Mouse (Mus musculus): Measurements from ENCODE around the gene Sh3tc1.

Gene Sh3tc1

GRCm38 (mm10) chr5:35722654-35723053 lies 17.1 kb downstream of the Sh3tc1 start:
- DNase-seq (ENCODE audit: extremely low spot score, low read depth, low spot score) = no peak

- no peak for DNase-seq (ENCODE audit: extremely low spot score, low read depth, low spot score)
Measured at GRCm38 (mm10) chr5:35721933-35722332, 17.9 kb downstream of the Sh3tc1 start.

GRCm38 (mm10) chr5:35719880-35720279 lies 19.9 kb downstream of the Sh3tc1 start:
- no peak for DNase-seq (ENCODE audit: extremely low spot score, low read depth, low spot score)

- no peak for DNase-seq (ENCODE audit: extremely low spot score, low read depth, low spot score)
Measured at GRCm38 (mm10) chr5:35719343-35719742, 20.4 kb downstream of the Sh3tc1 start.

- no peak for DNase-seq (ENCODE audit: extremely low spot score, low read depth, low spot score)
Measured at GRCm38 (mm10) chr5:35718817-35719216, 21.0 kb downstream of the Sh3tc1 start.

- no peak for DNase-seq (ENCODE audit: extremely low spot score, low read depth, low spot score)
Measured at GRCm38 (mm10) chr5:35717946-35718345, 21.8 kb downstream of the Sh3tc1 start.

GRCm38 (mm10) chr5:35717455-35717854 lies 22.3 kb downstream of the Sh3tc1 start:
- no peak for DNase-seq (ENCODE audit: extremely low spot score, low read depth, low spot score)

GRCm38 (mm10) chr5:35713649-35714354 lies 26.0 kb downstream of the Sh3tc1 start:
- DNase-seq (ENCODE audit: extremely low spot score, low read depth, low spot score) = peak; percentile 67

GRCm38 (mm10) chr5:35712517-35712916 lies 27.3 kb downstream of the Sh3tc1 start:
- no peak for DNase-seq (ENCODE audit: extremely low spot score, low read depth, low spot score)

- no peak for DNase-seq (ENCODE audit: extremely low spot score, low read depth, low spot score)
Measured at GRCm38 (mm10) chr5:35710931-35711330, 28.9 kb downstream of the Sh3tc1 start.

GRCm38 (mm10) chr5:35710481-35710880 lies 29.3 kb downstream of the Sh3tc1 start:
- no peak for DNase-seq (ENCODE audit: extremely low spot score, low read depth, low spot score)

GRCm38 (mm10) chr5:35705411-35705810 lies 34.4 kb downstream of the Sh3tc1 start:
- DNase-seq (ENCODE audit: extremely low spot score, low read depth, low spot score) = no peak

GRCm38 (mm10) chr5:35703814-35704213 lies 36.0 kb downstream of the Sh3tc1 start:
- DNase-seq (ENCODE audit: extremely low spot score, low read depth, low spot score) = no peak

GRCm38 (mm10) chr5:35703183-35703582 lies 36.6 kb downstream of the Sh3tc1 start:
- DNase-seq (ENCODE audit: extremely low spot score, low read depth, low spot score) = no peak

GRCm38 (mm10) chr5:35702582-35703140 lies 37.1 kb downstream of the Sh3tc1 start:
- no peak for DNase-seq (ENCODE audit: extremely low spot score, low read depth, low spot score)

- peak; percentile 30 for DNase-seq (ENCODE audit: extremely low spot score, low read depth, low spot score)
Measured at GRCm38 (mm10) chr5:35701042-35701441, 38.7 kb downstream of the Sh3tc1 start.

- DNase-seq (ENCODE audit: extremely low spot score, low read depth, low spot score) = no peak
Measured at GRCm38 (mm10) chr5:35695815-35696214, 44.0 kb downstream of the Sh3tc1 start.

GRCm38 (mm10) chr5:35693638-35694037 lies 46.1 kb downstream of the Sh3tc1 start:
- DNase-seq (ENCODE audit: extremely low spot score, low read depth, low spot score) = no peak

- DNase-seq (ENCODE audit: extremely low spot score, low read depth, low spot score) = no peak
Measured at GRCm38 (mm10) chr5:35691246-35691645, 48.5 kb downstream of the Sh3tc1 start.

- no peak for DNase-seq (ENCODE audit: extremely low spot score, low read depth, low spot score)
Measured at GRCm38 (mm10) chr5:35690485-35691165, 49.2 kb downstream of the Sh3tc1 start.

- no peak for DNase-seq (ENCODE audit: extremely low spot score, low read depth, low spot score)
Measured at GRCm38 (mm10) chr5:35689374-35689773, 50.4 kb downstream of the Sh3tc1 start.

- DNase-seq (ENCODE audit: extremely low spot score, low read depth, low spot score) = no peak
Measured at GRCm38 (mm10) chr5:35688851-35689250, 50.9 kb downstream of the Sh3tc1 start.

Measured in hindlimb bud, embryonic 11.5 days (tissue).